Mouse (Mus musculus) CH12.LX (cell line): ENCODE measurements at regions not wholly inside any gene's neighbourhood (a gene's known extent, or its start where the extent isn't known, plus 50 kb on each side); places are given as distances from the start of the nearest gene placed in this dataset.

Source experiments
- DNase-seq: peaks from one replicate; pipeline ENCODE4 v3.0.0-alpha.2; 2013; ENCODE audit errors: extremely low read depth
- H3K27ac ChIP-seq: 2 replicates; pipeline ENCODE4 v1.5.1; 2012; ENCODE audit warnings: low read depth, mild to moderate bottlenecking, control low read depth, moderate library complexity; ENCODE audit not compliant: insufficient read depth
- H3K27me3 ChIP-seq: replicated peaks from 2 replicates; pipeline ENCODE3; 2012; ENCODE audit warnings: inconsistent platforms
- H3K36me3 ChIP-seq, 2 experiments: replicated peaks in 1 of 2; 2 replicates each; pipeline versions ENCODE3 to v1.6.1; 2012; ENCODE audit warnings: inconsistent platforms in 1 of 2, low read length in 1 of 2, mild to moderate bottlenecking in 1 of 2, mixed read lengths in 1 of 2, moderate library complexity in 1 of 2; ENCODE audit not compliant: control insufficient read depth in 1 of 2, insufficient read depth in 1 of 2
- H3K4me1 ChIP-seq, 2 experiments: 2 replicates each; pipeline ENCODE4 v1.6.1; 2012; ENCODE audit warnings: inconsistent platforms in 1 of 2, moderate library complexity in 1 of 2; ENCODE audit not compliant: insufficient read depth in 2 of 2, control insufficient read depth in 1 of 2
- H3K4me2 ChIP-seq: 2 replicates; pipeline ENCODE4 v1.6.1; 2012; ENCODE audit warnings: low read depth, mild to moderate bottlenecking, control low read depth; ENCODE audit not compliant: poor library complexity, insufficient read depth, severe bottlenecking
- H3K4me3 ChIP-seq, 3 experiments: fragments of 150-350 bp in 1 of 3; sonication (generic) in 1 of 3; replicated peaks in 1 of 3; 2 replicates each; pipeline versions ENCODE3 to v1.5.1; 2011 to 2012; ENCODE audit warnings: low read depth in 2 of 3, low read length in 2 of 3, mild to moderate bottlenecking in 2 of 3, moderate library complexity in 2 of 3, control low read depth in 1 of 3, improper control_type of control experiment in 1 of 3, inconsistent platforms in 1 of 3, mixed read lengths in 1 of 3; ENCODE audit not compliant: poor library complexity in 1 of 3
- H3K79me2 ChIP-seq: replicated peaks from 2 replicates; pipeline ENCODE4 v1.6.1; 2012; ENCODE audit warnings: mild to moderate bottlenecking, moderate library complexity; ENCODE audit not compliant: control insufficient read depth, poor library complexity, insufficient read depth, severe bottlenecking; ENCODE audit errors: extremely low read depth
- H3K9ac ChIP-seq: 2 replicates; pipeline ENCODE4 v1.6.1; 2012; ENCODE audit warnings: low read depth, mild to moderate bottlenecking, control low read depth, moderate library complexity; ENCODE audit not compliant: insufficient read depth
- H3K9me3 ChIP-seq: replicated peaks from 2 replicates; pipeline ENCODE3; 2012; ENCODE audit warnings: low read length, inconsistent platforms, mixed read lengths
- CHD1 ChIP-seq: IDR thresholded peaks from 2 replicates; pipeline ENCODE4 v1.6.1; 2012; ENCODE audit warnings: low read depth, low read length, improper control_type of control experiment, inconsistent platforms
- E2F4 ChIP-seq: IDR thresholded peaks from 2 replicates; pipeline ENCODE4 v1.6.1; 2011; ENCODE audit warnings: low read depth, low read length, improper control_type of control experiment; ENCODE audit not compliant: insufficient replicate concordance
- ELF1 ChIP-seq: IDR thresholded peaks from 2 replicates; pipeline ENCODE4 v1.6.1; 2014; ENCODE audit warnings: low read depth, mild to moderate bottlenecking, inconsistent platforms, low read length, improper control_type of control experiment
- EP300 ChIP-seq: IDR thresholded peaks from 2 replicates; pipeline ENCODE4 v1.6.1; 2011; ENCODE audit warnings: low read length, improper control_type of control experiment
- GABPA ChIP-seq: IDR thresholded peaks from 2 replicates; pipeline ENCODE4 v1.6.1; 2012; ENCODE audit warnings: low read depth, low read length, improper control_type of control experiment, inconsistent platforms; ENCODE audit not compliant: insufficient replicate concordance
- HCFC1 ChIP-seq: IDR thresholded peaks from 2 replicates; pipeline ENCODE4 v1.6.1; 2012; ENCODE audit warnings: low read depth, mild to moderate bottlenecking, inconsistent platforms, low read length, improper control_type of control experiment
- IRF4 ChIP-seq: IDR thresholded peaks from 2 replicates; pipeline ENCODE4 v1.6.1; 2014; ENCODE audit warnings: low read depth, mild to moderate bottlenecking, inconsistent platforms, low read length, improper control_type of control experiment
- JUND ChIP-seq: conservative IDR thresholded peaks from 2 replicates; pipeline ENCODE4 v1.6.1; 2011; ENCODE audit warnings: low read depth, low read length, improper control_type of control experiment
- KAT2A ChIP-seq: IDR thresholded peaks from 2 replicates; pipeline ENCODE4 v1.6.1; 2012; ENCODE audit warnings: low read length, improper control_type of control experiment, inconsistent platforms; ENCODE audit not compliant: insufficient replicate concordance
- MAX ChIP-seq: IDR thresholded peaks from 2 replicates; pipeline ENCODE4 v1.6.1; 2011; ENCODE audit warnings: low read length, improper control_type of control experiment
- MAZ ChIP-seq: IDR thresholded peaks from 2 replicates; pipeline ENCODE4 v1.6.1; 2012; ENCODE audit warnings: low read depth, mild to moderate bottlenecking, inconsistent platforms, low read length, improper control_type of control experiment, moderate library complexity
- MEF2A ChIP-seq: IDR thresholded peaks from 2 replicates; pipeline ENCODE4 v1.6.1; 2014; ENCODE audit warnings: low read depth, mild to moderate bottlenecking, inconsistent platforms, low read length, improper control_type of control experiment, borderline replicate concordance
- MXI1 ChIP-seq: IDR thresholded peaks from 2 replicates; pipeline ENCODE4 v1.6.1; 2011; ENCODE audit warnings: mild to moderate bottlenecking, low read depth, low read length, improper control_type of control experiment
- MYC ChIP-seq: IDR thresholded peaks from 2 replicates; pipeline ENCODE4 v1.6.1; 2011; ENCODE audit warnings: low read depth, mild to moderate bottlenecking, improper control_type of control experiment, low read length
- PAX5 ChIP-seq: IDR thresholded peaks from 2 replicates; pipeline ENCODE4 v1.6.1; 2012; ENCODE audit warnings: low read length, inconsistent platforms, mixed read lengths
- POLR2A ChIP-seq: IDR thresholded peaks from 2 replicates; pipeline ENCODE4 v1.6.1; 2011; ENCODE audit warnings: low read depth, mild to moderate bottlenecking, improper control_type of control experiment, low read length
- RCOR1 ChIP-seq: conservative IDR thresholded peaks from 2 replicates; pipeline ENCODE4 v1.6.1; 2012; ENCODE audit warnings: low read depth, mild to moderate bottlenecking, inconsistent platforms, low read length, improper control_type of control experiment
- SIN3A ChIP-seq: IDR thresholded peaks from 2 replicates; pipeline ENCODE4 v1.6.1; 2012; ENCODE audit warnings: low read length, improper control_type of control experiment, inconsistent platforms
- TCF12 ChIP-seq: IDR thresholded peaks from 2 replicates; pipeline ENCODE4 v1.6.1; 2014; ENCODE audit warnings: low read depth, mild to moderate bottlenecking, inconsistent platforms, low read length, improper control_type of control experiment
- UBTF ChIP-seq: IDR thresholded peaks from 2 replicates; pipeline ENCODE4 v1.6.1; 2012; ENCODE audit warnings: low read depth, mild to moderate bottlenecking, inconsistent platforms, low read length, improper control_type of control experiment, moderate library complexity
- USF1 ChIP-seq: IDR thresholded peaks from 2 replicates; pipeline ENCODE4 v1.6.1; 2014; ENCODE audit warnings: low read depth, mild to moderate bottlenecking, inconsistent platforms, low read length, improper control_type of control experiment
- USF2 ChIP-seq: conservative IDR thresholded peaks from 2 replicates; pipeline ENCODE4 v1.6.1; 2011; ENCODE audit warnings: low read depth, low read length, improper control_type of control experiment
- ZC3H11A ChIP-seq: IDR thresholded peaks from 2 replicates; pipeline ENCODE4 v1.6.1; 2012; ENCODE audit warnings: low read depth, mild to moderate bottlenecking, inconsistent platforms, low read length, improper control_type of control experiment
- ZKSCAN1 ChIP-seq: IDR thresholded peaks from 2 replicates; pipeline ENCODE4 v1.6.1; 2012; ENCODE audit warnings: low read depth, inconsistent platforms, low read length, improper control_type of control experiment, borderline replicate concordance
- ZNF384 ChIP-seq: IDR thresholded peaks from 2 replicates; pipeline ENCODE4 v1.6.1; 2012; ENCODE audit warnings: low read depth, low read length, improper control_type of control experiment, inconsistent platforms
- dilution Hi-C: fragments of 300-500 bp; cut with MboI; formaldehyde crosslinking; loops from 2 replicates; pipeline ENCODE4 v1.14.3; 2020; ENCODE audit warnings: low sequenced_read_pairs; ENCODE audit not compliant: extremely low pct_unique_long_range_greater_than_20kb, extremely low pct_ligation_motif_present
- in situ Hi-C: fragments of 300-500 bp; cut with MboI; formaldehyde crosslinking; loops from 3 replicates; pipeline ENCODE4 v1.14.3; 2019; ENCODE audit warnings: low sequenced_read_pairs, low pct_ligation_motif_present, low pct_unique_long_range_greater_than_20kb, mixed read lengths

DNA sequence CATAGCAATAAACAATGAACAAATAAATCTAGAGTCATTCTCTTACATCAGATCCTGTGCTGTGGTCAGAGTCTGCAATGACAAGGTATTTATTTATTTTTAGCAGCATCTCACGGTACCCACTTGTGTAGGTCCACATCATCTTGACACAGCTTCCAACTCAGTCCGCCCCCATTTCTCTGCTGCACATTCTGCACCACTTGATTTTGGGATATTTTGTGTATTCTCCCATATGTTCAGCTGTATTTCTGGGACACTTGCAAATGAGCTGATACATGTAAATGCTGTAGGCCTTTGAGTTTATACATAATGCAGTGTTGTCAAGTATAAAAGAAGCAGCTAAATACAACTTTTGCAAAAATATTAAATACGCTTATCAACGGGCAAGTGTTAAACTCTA lies 250.9 kb upstream of the 1700009N14Rik start:
- Histone ChIP-seq H3K9me3 (peaks cover 19% of the 10 kb centered on the region), H3K4me2 (no peak overlapping the region), H3K4me3 (no peak overlapping the region), H3K36me3 (no peaks in the 10 kb centered on the region), H3K4me1 (no peaks in the 10 kb centered on the region), H3K79me2 (no peaks in the 10 kb centered on the region), H3K9ac (no peak overlapping the region), H3K27ac (no peak overlapping the region), H3K27me3 (no peaks in the 10 kb centered on the region)
- dilution Hi-C loops = no loop called here
- in situ Hi-C loops = no loop called here
- TF ChIP-seq UBTF = no peak
- TF ChIP-seq PAX5 = no peak
- TF ChIP-seq MAZ = no peak
- TF ChIP-seq HCFC1 = no peak
- TF ChIP-seq SIN3A = no peak
- no peak for TF ChIP-seq ELF1
- no peak for TF ChIP-seq ZKSCAN1
- no peak for TF ChIP-seq MEF2A
- no peak for TF ChIP-seq USF2
- no peak for TF ChIP-seq TCF12
- TF ChIP-seq MYC = no peak
- no peak for TF ChIP-seq RCOR1
- TF ChIP-seq POLR2A = no peak
- TF ChIP-seq IRF4 = no peak
- TF ChIP-seq MXI1 = no peak
- DNase-seq = no peak

DNA sequence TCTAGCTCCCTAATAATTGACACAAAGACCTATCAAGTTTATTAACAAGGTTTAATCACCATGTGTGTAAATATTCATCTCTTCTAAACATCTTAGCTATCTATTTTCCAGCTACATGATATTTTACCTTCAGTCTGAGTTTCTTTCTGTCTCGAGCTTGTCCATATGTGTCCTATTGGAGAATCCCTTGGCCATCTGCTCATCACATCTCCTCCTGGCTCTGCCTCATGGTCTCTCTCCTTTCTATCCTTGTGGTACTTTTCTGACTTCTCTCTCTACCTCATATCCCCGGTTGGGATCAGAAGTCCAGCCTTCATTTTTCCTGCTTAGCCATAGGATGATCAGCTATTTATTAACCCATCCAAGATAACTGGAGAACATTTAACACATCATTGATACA lies 239.5 kb upstream of the 1700009N14Rik start:
- dilution Hi-C loops (no loop called here), in situ Hi-C loops (no loop called here)
- H3K4me1 ChIP-seq = no peaks in the 10 kb centered on the region

More for the DNA sequence above, 239.5 kb upstream of the 1700009N14Rik start:
- Histone ChIP-seq H3K79me2 (no peaks in the 10 kb centered on the region), H3K36me3 (no peaks in the 10 kb centered on the region), H3K9me3 (peaks cover 19% of the 10 kb centered on the region), H3K4me3 (no peak overlapping the region), H3K9ac (no peak overlapping the region), H3K27me3 (no peaks in the 10 kb centered on the region), H3K27ac (no peak overlapping the region), H3K4me2 (no peak overlapping the region)
- DNase-seq = no peak
- no peak for TF ChIP-seq JUND
- TF ChIP-seq CHD1 = no peak
- no peak for TF ChIP-seq MAX
- no peak for TF ChIP-seq GABPA
- no peak for TF ChIP-seq E2F4
- no peak for TF ChIP-seq PAX5
- TF ChIP-seq KAT2A = no peak
- no peak for TF ChIP-seq MXI1
- no peak for TF ChIP-seq ELF1
- no peak for TF ChIP-seq ZNF384
- TF ChIP-seq EP300 = no peak
- TF ChIP-seq USF1 = no peak
- no peak for TF ChIP-seq MAZ
- TF ChIP-seq SIN3A = no peak
- TF ChIP-seq MEF2A = no peak
- no peak for TF ChIP-seq RCOR1
- no peak for TF ChIP-seq ZC3H11A
